Mouse (Mus musculus): Measurements from ENCODE around the gene Ddx56. TPM values are rescaled to one million over a fixed set of nuclear protein-coding genes. Genes with fewer than 3 reads are reported as not detected.
"Not testable (repeated sequence)": the region's sequence is repeated elsewhere in the genome, so short reads cannot be mapped to it uniquely, and the experiment has no call there.

The Ddx56 gene
- polyA plus RNA-seq, 1 experiment from 2014 or later, result 68.9 TPM

- Histone ChIP-seq H3K4me1 (ENCODE audit: control insufficient read depth, insufficient read depth, low read length) (peaks cover 22% of the 10 kb centered on the region), H3K27me3 (ENCODE audit: control insufficient read depth, insufficient read depth, low read depth, low read length) (no peaks in the 10 kb centered on the region), H3K4me3 (ENCODE audit: low read depth, low read length) (peak within 1 kb of the TSS; percentile 95), H3K36me3 (ENCODE audit: control insufficient read depth, insufficient read depth, low read length) (peaks cover 9% of the 10 kb centered on the region), H3K9ac (ENCODE audit: low read depth, low read length) (peak within 1 kb of the TSS; percentile 94), H3K27ac (ENCODE audit: low read length) (peak within 1 kb of the TSS; percentile 81), H3K9me3 (replicated peaks; ENCODE audit: control insufficient read depth, low read length, poor library complexity, severe bottlenecking) (no peaks in the 10 kb centered on the region), H3K4me2 (ENCODE audit: low read length) (peak within 1 kb of the TSS; percentile 65)
- peak; percentile 97 for ATAC-seq
- under 1% methylated on average over 39 of the region's 39 CpGs for WGBS
Observed at GRCm38 (mm10) chr11:6274387-6275093, 7.0 kb upstream of the Ddx56 start, which contains the start of gene Tmed4. Gene Tmed4 (minus strand): TSS chr11:6274870.

- 61% methylated on average over 11 of the region's 11 CpGs for WGBS
- H3K9me3 ChIP-seq (replicated peaks; ENCODE audit: control insufficient read depth, low read length, poor library complexity, severe bottlenecking), result no peaks in the 10 kb centered on the region
- no peak overlapping the region for H3K27ac ChIP-seq (ENCODE audit: low read length)
- peak overlapping the region; percentile 65 for H3K4me2 ChIP-seq (ENCODE audit: low read length)
- peak overlapping the region; percentile 94 for H3K9ac ChIP-seq (ENCODE audit: low read depth, low read length)
- peaks cover 9% of the 10 kb centered on the region for H3K36me3 ChIP-seq (ENCODE audit: control insufficient read depth, insufficient read depth, low read length)
- H3K4me3 ChIP-seq (ENCODE audit: low read depth, low read length), result peak overlapping the region; percentile 95
- no peaks in the 10 kb centered on the region for H3K27me3 ChIP-seq (ENCODE audit: control insufficient read depth, insufficient read depth, low read depth, low read length)
- H3K4me1 ChIP-seq (ENCODE audit: control insufficient read depth, insufficient read depth, low read length), result peaks cover 22% of the 10 kb centered on the region
- ATAC-seq, result no peak
Observed at GRCm38 (mm10) chr11:6273607-6274006, 6.0 kb upstream of the Ddx56 start.

- peaks cover 36% of the 10 kb centered on the region for H3K36me3 ChIP-seq (ENCODE audit: control insufficient read depth, insufficient read depth, low read length)
Observed at GRCm38 (mm10) chr11:6266621-6267020, 951 bp downstream of the Ddx56 start.

GRCm38 (mm10) chr11:6261434-6262082, 6.0 kb downstream of the Ddx56 start:
- no peaks in the 10 kb centered on the region for H3K9me3 ChIP-seq (replicated peaks; ENCODE audit: control insufficient read depth, low read length, poor library complexity, severe bottlenecking)
- no peak overlapping the region for H3K4me2 ChIP-seq (ENCODE audit: low read length)
- no peak overlapping the region for H3K27ac ChIP-seq (ENCODE audit: low read length)
- peaks cover 60% of the 10 kb centered on the region for H3K36me3 ChIP-seq (ENCODE audit: control insufficient read depth, insufficient read depth, low read length)
- H3K4me1 ChIP-seq (ENCODE audit: control insufficient read depth, insufficient read depth, low read length), result peaks cover 5% of the 10 kb centered on the region
- no peak overlapping the region for H3K9ac ChIP-seq (ENCODE audit: low read depth, low read length)
- peak; percentile 25; the same call in 1 of the 2 replicates for ATAC-seq
- H3K27me3 ChIP-seq (ENCODE audit: control insufficient read depth, insufficient read depth, low read depth, low read length), result no peaks in the 10 kb centered on the region
- no peak overlapping the region for H3K4me3 ChIP-seq (ENCODE audit: low read depth, low read length)
- WGBS, result 75% methylated on average over 10 of the region's 10 CpGs

More at GRCm38 (mm10) chr11:6266621-6267020, 951 bp downstream of the Ddx56 start:
- peak overlapping the region; percentile 83; the same call in 1 of the 2 replicates for H3K9ac ChIP-seq (ENCODE audit: low read depth, low read length)
- H3K4me2 ChIP-seq (ENCODE audit: low read length), result peak overlapping the region; percentile 97
- peaks cover 13% of the 10 kb centered on the region for H3K4me1 ChIP-seq (ENCODE audit: control insufficient read depth, insufficient read depth, low read length)
- no peak overlapping the region for H3K27ac ChIP-seq (ENCODE audit: low read length)
- H3K27me3 ChIP-seq (ENCODE audit: control insufficient read depth, insufficient read depth, low read depth, low read length), result no peaks in the 10 kb centered on the region
- 73% methylated on average over 9 of the region's 9 CpGs for WGBS
- ATAC-seq, result no peak
- peak overlapping the region; percentile 83 for H3K4me3 ChIP-seq (ENCODE audit: low read depth, low read length)
- H3K9me3 ChIP-seq (replicated peaks; ENCODE audit: control insufficient read depth, low read length, poor library complexity, severe bottlenecking), result no peaks in the 10 kb centered on the region

- 99% methylated on average over 7 of the region's 7 CpGs for WGBS
Observed at GRCm38 (mm10) chr11:6259413-6259812, 8.2 kb downstream of the Ddx56 start.

GRCm38 (mm10) chr11:6256490-6257072, 11.0 kb downstream of the Ddx56 start:
- 70% methylated on average over 6 of the region's 6 CpGs for WGBS
- Histone ChIP-seq H3K27me3 (ENCODE audit: control insufficient read depth, insufficient read depth, low read depth, low read length) (no peaks in the 10 kb centered on the region), H3K4me1 (ENCODE audit: control insufficient read depth, insufficient read depth, low read length) (no peaks in the 10 kb centered on the region), H3K4me2 (ENCODE audit: low read length) (no peak overlapping the region), H3K9me3 (replicated peaks; ENCODE audit: control insufficient read depth, low read length, poor library complexity, severe bottlenecking) (no peaks in the 10 kb centered on the region), H3K27ac (ENCODE audit: low read length) (no peak overlapping the region), H3K4me3 (ENCODE audit: low read depth, low read length) (no peak overlapping the region), H3K9ac (ENCODE audit: low read depth, low read length) (no peak overlapping the region), H3K36me3 (ENCODE audit: control insufficient read depth, insufficient read depth, low read length) (peaks cover 30% of the 10 kb centered on the region)
- ATAC-seq, result peak; percentile 47; the same call in 1 of the 2 replicates

More at GRCm38 (mm10) chr11:6259413-6259812, 8.2 kb downstream of the Ddx56 start:
- H3K4me2 ChIP-seq (ENCODE audit: low read length), result no peak overlapping the region
- H3K36me3 ChIP-seq (ENCODE audit: control insufficient read depth, insufficient read depth, low read length), result peaks cover 53% of the 10 kb centered on the region
- no peak overlapping the region for H3K9ac ChIP-seq (ENCODE audit: low read depth, low read length)
- no peak overlapping the region for H3K4me3 ChIP-seq (ENCODE audit: low read depth, low read length)
- no peak for ATAC-seq
- H3K9me3 ChIP-seq (replicated peaks; ENCODE audit: control insufficient read depth, low read length, poor library complexity, severe bottlenecking), result no peaks in the 10 kb centered on the region
- no peaks in the 10 kb centered on the region for H3K27me3 ChIP-seq (ENCODE audit: control insufficient read depth, insufficient read depth, low read depth, low read length)
- no peaks in the 10 kb centered on the region for H3K4me1 ChIP-seq (ENCODE audit: control insufficient read depth, insufficient read depth, low read length)
- no peak overlapping the region for H3K27ac ChIP-seq (ENCODE audit: low read length)

GRCm38 (mm10) chr11:6254602-6255001, 13.0 kb downstream of the Ddx56 start:
- H3K4me2 ChIP-seq (ENCODE audit: low read length); H3K4me1 ChIP-seq (ENCODE audit: control insufficient read depth, insufficient read depth, low read length); ATAC-seq; H3K27ac ChIP-seq (ENCODE audit: low read length); H3K4me3 ChIP-seq (ENCODE audit: low read depth, low read length); H3K9me3 ChIP-seq (replicated peaks; ENCODE audit: control insufficient read depth, low read length, poor library complexity, severe bottlenecking); H3K9ac ChIP-seq (ENCODE audit: low read depth, low read length); H3K27me3 ChIP-seq (ENCODE audit: control insufficient read depth, insufficient read depth, low read depth, low read length): not testable (repeated sequence)
- peaks cover 18% of the 10 kb centered on the region for H3K36me3 ChIP-seq (ENCODE audit: control insufficient read depth, insufficient read depth, low read length)
- 94% methylated on average over 2 of the region's 2 CpGs for WGBS

- H3K36me3 ChIP-seq (ENCODE audit: control insufficient read depth, insufficient read depth, low read length), result peaks cover under 1% of the 10 kb centered on the region
- H3K9me3 ChIP-seq (replicated peaks; ENCODE audit: control insufficient read depth, low read length, poor library complexity, severe bottlenecking), result no peaks in the 10 kb centered on the region
- ATAC-seq, result no peak
- H3K27me3 ChIP-seq (ENCODE audit: control insufficient read depth, insufficient read depth, low read depth, low read length), result no peaks in the 10 kb centered on the region
- H3K9ac ChIP-seq (ENCODE audit: low read depth, low read length), result no peak overlapping the region
- 94% methylated on average over 4 of the region's 4 CpGs for WGBS
- no peak overlapping the region for H3K4me3 ChIP-seq (ENCODE audit: low read depth, low read length)
- H3K4me2 ChIP-seq (ENCODE audit: low read length), result no peak overlapping the region
- no peaks in the 10 kb centered on the region for H3K4me1 ChIP-seq (ENCODE audit: control insufficient read depth, insufficient read depth, low read length)
- H3K27ac ChIP-seq (ENCODE audit: low read length), result no peak overlapping the region
Observed at GRCm38 (mm10) chr11:6252824-6253223, 14.7 kb downstream of the Ddx56 start.

- H3K9ac ChIP-seq (ENCODE audit: low read depth, low read length), result no peak overlapping the region
- no peak overlapping the region for H3K4me2 ChIP-seq (ENCODE audit: low read length)
- no peak overlapping the region for H3K27ac ChIP-seq (ENCODE audit: low read length)
- no peaks in the 10 kb centered on the region for H3K36me3 ChIP-seq (ENCODE audit: control insufficient read depth, insufficient read depth, low read length)
- no peak for ATAC-seq
- H3K9me3 ChIP-seq (replicated peaks; ENCODE audit: control insufficient read depth, low read length, poor library complexity, severe bottlenecking), result no peaks in the 10 kb centered on the region
- H3K4me3 ChIP-seq (ENCODE audit: low read depth, low read length), result no peak overlapping the region
- WGBS, result 88% methylated on average over 5 of the region's 5 CpGs
- no peaks in the 10 kb centered on the region for H3K27me3 ChIP-seq (ENCODE audit: control insufficient read depth, insufficient read depth, low read depth, low read length)
- H3K4me1 ChIP-seq (ENCODE audit: control insufficient read depth, insufficient read depth, low read length), result no peaks in the 10 kb centered on the region
Observed at GRCm38 (mm10) chr11:6252248-6252647, 15.3 kb downstream of the Ddx56 start.
